Mouse (Mus musculus) stomach, postnatal 0 days (tissue): ENCODE results near the gene Gm13272.
"Not testable (repeated sequence)": the region's sequence is repeated elsewhere in the genome, so short reads cannot be mapped to it uniquely, and the experiment has no call there.

Experiments
- CTCF ChIP-seq: IDR thresholded peaks from 2 replicates; pipeline ENCODE4 v1.5.1; 2016; ENCODE audit warnings: antibody characterized with exemption, low read depth, mild to moderate bottlenecking, moderate library complexity
- EP300 ChIP-seq: optimal IDR thresholded peaks from 2 replicates; pipeline ENCODE3; 2016; ENCODE audit warnings: antibody characterized with exemption

DNA sequence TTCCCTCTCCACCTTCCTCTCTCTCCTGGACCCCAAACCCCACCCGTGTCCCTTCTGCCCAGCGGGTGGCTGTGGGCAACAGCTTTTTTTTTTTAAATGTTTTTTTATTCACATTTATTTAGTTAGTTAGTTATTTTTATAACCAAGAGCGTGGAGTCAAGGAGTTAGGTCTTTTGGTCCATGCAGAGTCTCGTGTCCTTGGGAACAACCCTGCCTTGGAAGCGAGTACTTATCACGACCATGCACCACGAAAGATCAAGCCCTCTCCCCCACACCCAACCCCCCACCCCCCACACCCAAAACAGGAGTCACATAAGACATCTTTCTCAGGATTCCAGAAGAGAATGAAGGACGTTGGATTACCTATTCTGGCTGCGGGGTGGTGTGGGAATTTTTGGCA, 17.3 kb upstream of the Gm13272 start:
- TF ChIP-seq CTCF, EP300: not testable (repeated sequence)
